Mouse (Mus musculus): Measurements from ENCODE around the gene Gan.

Gan gene

DNA sequence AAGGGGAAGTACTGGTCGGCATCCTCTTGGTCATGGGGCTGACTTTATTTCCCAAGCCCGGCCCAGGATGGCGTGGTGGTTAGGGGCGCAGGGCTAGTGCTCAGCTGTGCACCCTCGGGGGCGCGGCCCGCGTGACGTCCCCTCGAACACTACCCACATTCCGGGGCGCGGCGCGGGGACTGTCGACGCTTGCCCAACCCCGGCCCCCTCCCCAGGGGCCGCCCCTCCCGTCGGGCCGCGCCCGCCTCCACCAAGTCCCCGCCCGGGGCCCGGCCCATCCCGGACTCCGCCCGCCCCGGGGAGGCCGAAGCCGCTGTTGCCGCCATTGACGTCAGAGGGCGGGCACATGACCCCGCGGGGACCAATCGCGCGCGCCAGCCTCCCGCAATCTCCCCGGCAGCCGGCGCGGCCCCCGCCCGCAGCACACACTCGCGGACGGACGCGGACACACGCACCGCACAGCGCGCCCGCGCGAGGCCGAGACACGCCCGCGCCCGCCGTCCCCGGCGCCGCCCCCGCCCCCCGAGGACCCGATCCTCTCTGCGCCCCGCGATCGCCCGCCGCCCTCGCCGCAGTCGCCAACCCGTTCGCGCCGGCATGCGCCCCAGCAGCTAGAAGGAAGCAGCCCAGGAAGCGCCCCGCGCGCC lies 98.5 kb downstream of the Gan start:
- DNase-seq (ENCODE audit: low spot score), result peak; percentile 84

DNA sequence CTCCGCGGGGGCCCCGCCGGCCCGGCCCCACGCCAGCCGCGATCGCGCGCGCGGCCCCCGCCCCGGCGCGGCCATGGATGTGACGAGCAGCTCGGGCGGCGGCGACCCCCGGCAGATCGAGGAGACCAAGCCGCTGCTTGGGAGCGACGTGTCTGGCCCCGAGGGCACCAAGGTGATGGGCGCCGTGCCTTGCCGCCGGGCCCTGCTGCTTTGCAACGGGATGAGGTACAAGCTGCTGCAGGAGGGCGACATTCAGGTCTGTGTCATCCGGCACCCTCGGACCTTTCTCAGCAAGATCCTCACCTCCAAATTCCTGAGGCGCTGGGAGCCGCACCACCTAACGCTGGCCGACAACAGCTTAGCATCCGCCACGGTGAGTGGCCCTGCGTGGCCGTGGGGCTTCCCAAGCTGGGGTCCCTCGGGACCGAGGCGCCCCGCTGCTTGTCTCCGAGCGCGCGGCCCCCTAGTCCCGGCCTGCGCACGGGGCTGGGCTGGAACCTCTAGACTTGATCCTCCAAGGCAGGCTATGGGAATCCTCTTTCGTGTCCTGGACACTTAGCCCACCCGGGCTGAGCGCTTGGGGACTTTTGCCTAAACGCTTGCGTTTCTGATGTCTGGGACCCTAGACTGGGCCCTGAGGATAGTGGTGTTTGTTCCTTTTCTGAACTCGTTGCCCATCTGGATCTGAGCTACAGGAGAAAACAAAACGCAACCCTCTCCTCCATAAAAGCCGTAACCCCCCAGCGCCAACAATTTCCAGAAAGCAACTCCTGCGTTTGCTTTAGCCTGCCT lies 99.3 kb downstream of the Gan start, which contains the start of gene Cmip:
Gene Cmip (plus strand): TSS at position 36 of the 792 bp plus-strand sequence.
- peak; percentile 38 for DNase-seq (ENCODE audit: low spot score)

DNA sequence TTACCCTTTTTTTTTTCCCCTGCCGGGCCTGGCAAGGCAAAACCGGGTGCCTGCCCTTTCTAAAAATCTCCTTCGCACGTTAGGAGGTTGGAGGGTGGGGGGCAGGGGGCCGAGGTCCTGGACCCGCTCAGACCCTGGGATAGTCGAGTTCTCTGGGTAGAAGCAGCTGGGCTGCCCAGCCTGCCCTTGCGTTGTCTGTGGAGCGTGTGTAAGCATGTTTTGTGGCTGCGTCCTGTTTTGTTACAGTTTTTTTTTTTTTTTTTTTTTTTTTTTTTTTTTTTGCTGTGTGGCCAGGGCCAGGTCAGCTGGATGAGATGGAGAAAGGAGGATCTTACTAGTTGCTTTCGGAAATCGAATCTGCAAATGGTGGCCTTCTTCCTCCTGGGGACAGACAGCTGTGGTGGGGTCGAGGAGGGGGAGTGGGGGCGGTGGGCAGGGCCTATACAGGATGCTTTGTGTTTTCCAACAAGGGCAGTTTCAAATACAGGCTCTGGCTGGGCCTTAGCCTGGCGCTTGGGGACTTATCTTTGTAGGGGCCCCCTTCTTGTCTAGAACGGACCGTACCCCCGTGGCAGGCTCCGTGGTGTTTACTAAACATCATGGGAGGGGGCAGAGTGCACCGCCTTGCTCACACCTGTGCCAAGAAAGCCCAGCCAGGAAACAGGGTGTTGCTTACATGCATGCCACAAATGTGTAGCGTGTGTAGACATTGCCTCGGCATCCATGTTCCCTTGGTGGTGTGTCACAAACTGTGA lies 100.1 kb downstream of the Gan start:
- no peak for DNase-seq (ENCODE audit: low spot score)

DNA sequence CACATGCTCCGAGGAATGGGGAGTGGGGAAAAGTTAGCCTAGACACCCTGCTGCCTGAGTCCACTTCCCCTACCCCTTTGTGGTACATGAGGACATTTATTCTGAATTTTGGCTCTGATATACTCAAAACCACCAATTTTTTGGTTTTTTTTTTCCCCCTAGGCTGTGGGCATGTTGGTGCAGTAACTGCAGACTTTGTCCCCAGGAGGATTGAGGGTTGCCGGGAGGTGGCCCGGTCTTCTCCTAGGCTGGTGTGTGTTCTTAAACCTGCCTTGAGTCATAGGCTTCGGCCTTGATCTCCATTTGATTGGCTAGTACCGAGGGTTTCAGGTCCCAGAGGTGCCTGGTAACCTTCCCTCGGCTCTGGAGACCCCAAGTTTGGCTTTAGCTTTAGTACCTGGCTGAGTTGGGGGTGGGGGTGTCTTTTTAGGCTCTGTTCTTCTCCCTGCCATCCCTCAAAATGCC lies 100.7 kb downstream of the Gan start:
- DNase-seq (ENCODE audit: low spot score), result no peak

DNA sequence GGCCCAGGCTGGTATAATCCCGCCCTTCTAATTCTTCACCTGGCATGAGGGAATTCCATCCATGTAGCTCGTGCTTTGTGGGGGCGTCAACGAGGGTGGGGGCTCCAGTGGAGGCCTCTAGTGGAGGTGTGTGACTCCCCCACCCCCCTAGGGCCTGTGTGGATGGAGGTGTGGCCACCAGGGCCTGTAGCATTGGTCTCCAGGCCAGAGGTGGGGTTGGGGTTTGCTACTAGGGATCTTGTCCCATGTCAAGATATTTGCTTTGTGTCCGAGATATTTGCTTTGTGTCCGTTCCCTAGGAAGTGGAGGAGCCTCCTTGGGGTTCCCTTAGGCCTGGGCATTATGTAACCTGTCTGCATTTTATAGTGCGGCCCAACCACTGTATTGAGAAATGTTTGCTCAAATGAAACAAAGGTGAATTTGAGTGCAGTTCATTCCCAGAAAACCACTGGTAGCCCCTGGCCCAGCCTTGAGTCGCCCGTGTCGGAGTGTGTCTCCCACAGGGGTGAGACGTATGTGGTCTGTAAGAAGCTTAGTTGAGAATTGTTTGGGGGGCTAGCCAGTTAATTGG lies 101.6 kb downstream of the Gan start:
- DNase-seq (ENCODE audit: low spot score), result no peak

DNA sequence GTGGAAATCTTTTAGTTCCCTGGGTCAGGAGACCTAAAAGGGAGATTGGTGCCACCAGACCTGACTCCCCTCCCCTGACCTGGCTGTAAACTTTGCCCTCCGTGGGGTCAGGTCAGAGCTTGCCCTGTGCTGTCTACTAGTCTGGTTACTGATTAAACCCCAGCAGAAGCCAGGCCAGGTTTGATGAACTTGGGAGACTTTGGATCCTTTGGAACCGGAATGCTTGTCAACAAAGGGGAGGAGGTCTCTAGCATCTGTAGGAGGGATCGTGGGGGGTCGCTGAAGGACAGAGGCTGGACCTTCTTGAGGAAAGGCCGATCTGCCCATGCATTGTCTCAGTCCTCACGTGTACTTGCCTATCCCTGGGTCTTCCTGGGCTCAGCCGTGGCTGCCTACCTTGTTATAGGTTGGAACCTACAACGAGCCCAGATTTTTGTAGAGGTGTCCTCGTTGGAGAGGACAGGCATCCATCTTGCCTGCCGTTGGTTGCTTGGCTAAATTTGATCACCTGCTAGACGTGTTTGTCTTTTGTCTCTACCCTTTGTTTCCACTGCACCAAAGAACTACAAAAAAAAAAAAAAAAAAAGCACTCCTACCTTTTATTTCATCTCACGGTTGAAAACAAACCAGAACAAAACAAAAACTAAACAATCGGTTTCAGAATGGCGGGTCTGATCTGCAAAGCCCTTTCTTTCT lies 102.4 kb downstream of the Gan start:
- no peak for DNase-seq (ENCODE audit: low spot score)

DNA sequence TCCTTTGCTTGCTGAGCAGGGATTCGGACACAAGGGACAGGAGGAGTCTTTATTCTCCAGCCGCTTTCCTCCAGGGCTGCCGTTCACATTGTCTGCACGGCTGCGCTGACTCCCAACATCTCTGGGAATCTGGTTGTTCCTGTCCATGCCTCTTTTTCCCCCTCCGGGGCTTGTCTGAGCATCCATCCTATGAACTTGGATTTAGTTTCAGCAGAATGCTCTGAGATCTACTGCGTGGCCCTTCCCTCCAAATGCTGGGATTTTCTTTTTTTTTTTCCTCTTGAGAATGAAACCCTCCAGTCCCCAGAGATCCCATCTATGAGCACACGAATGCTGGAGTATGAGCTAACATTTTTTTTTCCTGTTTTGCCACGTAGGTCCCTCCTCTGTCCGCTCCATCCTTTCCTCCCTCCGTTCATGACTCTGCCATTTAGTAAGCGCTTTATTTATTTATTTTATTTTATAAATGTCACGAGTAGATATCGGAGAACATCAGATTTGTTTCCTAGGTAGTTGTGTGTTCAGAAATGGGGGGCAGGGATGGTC lies 103.1 kb downstream of the Gan start:
- DNase-seq (ENCODE audit: low spot score), result no peak

DNA sequence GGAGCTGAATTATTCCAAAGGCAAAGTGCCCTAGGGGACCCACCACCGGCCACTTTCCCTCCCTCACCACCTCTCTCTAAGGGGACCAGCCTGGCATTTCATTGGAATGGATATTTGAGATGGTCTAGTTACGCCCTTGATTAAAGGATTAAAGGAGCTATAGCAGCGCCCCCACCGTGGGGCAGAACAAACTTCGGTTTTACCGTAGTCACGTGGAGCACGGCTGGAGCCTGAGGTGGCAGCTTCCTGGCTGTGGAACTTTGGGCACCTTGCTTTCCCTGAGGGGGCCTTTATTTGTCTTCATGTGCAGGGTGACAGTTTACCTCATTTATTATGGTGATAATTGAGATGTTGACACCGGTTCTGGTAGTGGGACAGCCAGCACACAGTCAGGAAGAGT lies 103.8 kb downstream of the Gan start:
- no peak for DNase-seq (ENCODE audit: low spot score)

DNA sequence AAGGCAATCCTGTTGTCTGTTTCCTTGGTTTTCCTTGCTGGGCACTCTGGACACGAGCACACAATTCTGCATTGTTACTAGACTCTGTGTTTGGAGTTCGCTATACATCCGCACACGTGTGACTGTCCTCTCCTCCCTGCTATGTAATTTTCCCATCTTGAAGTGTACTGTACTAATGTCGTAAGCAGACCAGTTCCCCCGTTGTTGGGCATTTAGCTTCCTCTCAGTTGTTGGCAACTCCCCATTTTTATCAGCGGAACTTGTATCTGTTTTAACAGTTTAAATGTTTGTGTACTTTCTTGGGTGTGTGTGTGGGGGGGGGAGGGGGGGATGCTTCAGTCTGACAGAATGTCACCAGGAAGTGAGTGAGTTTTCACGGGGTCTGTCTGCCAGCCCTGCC lies 104.8 kb downstream of the Gan start:
- DNase-seq (ENCODE audit: low spot score), result no peak

DNA sequence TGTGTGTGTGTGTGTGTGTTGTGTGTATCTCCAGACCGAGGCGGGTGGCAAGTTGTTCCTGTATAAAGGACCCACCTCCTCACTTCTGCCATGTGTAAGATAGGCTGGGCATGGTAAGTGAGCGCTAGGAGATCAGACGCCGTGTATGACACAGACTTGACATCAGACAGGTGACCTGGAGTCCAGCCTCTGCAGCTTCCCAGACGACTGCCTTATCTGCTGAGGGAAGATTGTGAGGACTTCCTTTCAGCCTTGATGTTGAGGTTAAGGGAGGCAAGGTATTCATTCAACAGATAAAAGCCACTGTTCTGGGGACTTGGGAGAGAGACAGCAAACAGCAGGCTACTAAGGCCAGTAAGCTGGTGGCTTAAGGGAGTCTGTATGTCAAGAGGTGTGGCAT lies 105.5 kb downstream of the Gan start:
- peak; percentile 42 for DNase-seq (ENCODE audit: low spot score)

DNA sequence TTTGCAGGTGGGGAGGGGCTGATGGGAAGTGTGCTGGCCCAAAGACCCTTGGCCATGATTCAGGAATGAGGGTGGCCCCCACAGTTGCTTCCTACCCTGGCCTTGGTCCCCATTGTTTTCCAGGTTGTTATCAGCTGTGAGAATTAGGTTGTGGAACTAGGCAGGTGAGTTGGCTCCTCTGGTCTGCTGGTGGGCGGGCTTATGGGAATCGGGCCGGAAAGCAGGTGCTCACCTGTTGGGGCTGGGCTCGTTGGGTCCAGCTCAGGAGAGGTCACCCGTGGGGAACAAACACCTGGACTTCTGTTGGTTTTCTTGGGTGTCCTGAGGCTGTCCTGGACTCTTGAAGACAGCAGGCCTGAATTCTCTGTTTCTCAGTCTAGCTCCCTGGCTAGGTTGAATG lies 107.1 kb downstream of the Gan start:
- no peak for DNase-seq (ENCODE audit: low spot score)

All from c-Kit-positive CD71-positive TER-119-positive erythroid progenitor cells, embryonic 14.5 days (primary cell).